Mouse (Mus musculus) liver, embryonic 14.5 days (tissue): ENCODE data around the gene Bves.

Experiments
- CTCF ChIP-seq: IDR thresholded peaks from 2 replicates; pipeline ENCODE4 v1.5.1; 2016; ENCODE audit warnings: antibody characterized with exemption, low read depth, control low read depth
- EP300 ChIP-seq: IDR thresholded peaks from 2 replicates; pipeline ENCODE4 v1.6.1; 2016; ENCODE audit warnings: antibody characterized with exemption, low read depth

- TF ChIP-seq CTCF (no peak), EP300 (no peak)
Measured at GRCm38 (mm10) chr10:45411741-45412140, 76.2 kb downstream of the Bves start.
